Mouse (Mus musculus) erythroblast, embryonic 14.5 days (primary cell): Measurements from ENCODE around the gene Agmat.

Experiments
- GATA1 ChIP-seq: IDR thresholded peaks from 2 replicates; pipeline ENCODE4 v1.6.1; 2012; ENCODE audit warnings: low read length, inconsistent platforms, mixed read lengths
- TAL1 ChIP-seq: IDR thresholded peaks from 3 replicates; pipeline ENCODE4 v1.6.1; 2012; ENCODE audit warnings: low read length, inconsistent platforms, mixed read lengths

GRCm38 (mm10) chr4:141796356-141796755 lies 49.9 kb downstream of the Agmat start:
- TF ChIP-seq GATA1 (no peak), TAL1 (no peak)
